Mouse (Mus musculus) heart, adult 2 months (tissue): ENCODE results near the gene Arl3. TPM values are rescaled to one million over a fixed set of nuclear protein-coding genes. Genes with fewer than 3 reads are reported as not detected.

Source experiments
- DNase-seq, 2 experiments: peaks; one replicate each; pipeline ENCODE4 v3.0.0; 2021
- H3K27ac ChIP-seq: fragments of 200-600 bp; 2 replicates; pipeline ENCODE4 v1.8.1; 2022
- H3K27me3 ChIP-seq: fragments of 200-500 bp; 2 replicates; pipeline ENCODE4 v1.6.1; 2012; ENCODE audit warnings: mild to moderate bottlenecking, low read length, inconsistent platforms, mixed read lengths; ENCODE audit not compliant: control insufficient read depth, insufficient read depth
- H3K36me3 ChIP-seq: fragments of 200-500 bp; 2 replicates; pipeline ENCODE4 v1.6.1; 2012; ENCODE audit warnings: low read length, inconsistent platforms; ENCODE audit not compliant: control insufficient read depth, insufficient read depth
- H3K4me1 ChIP-seq: fragments of 200-500 bp; 2 replicates; pipeline ENCODE4 v1.6.1; 2011; ENCODE audit warnings: low read length; ENCODE audit not compliant: control insufficient read depth, insufficient read depth
- H3K4me3 ChIP-seq: fragments of 200-600 bp; 2 replicates; pipeline ENCODE4 v1.8.1; 2022
- H3K79me2 ChIP-seq: fragments of 200-500 bp; replicated peaks from 2 replicates; pipeline ENCODE4 v1.6.1; 2012; ENCODE audit warnings: mild to moderate bottlenecking, inconsistent platforms, low read length, moderate library complexity, mixed read lengths; ENCODE audit not compliant: control insufficient read depth, insufficient read depth
- H3K9ac ChIP-seq: fragments of 200-500 bp; 2 replicates; pipeline ENCODE4 v1.6.1; 2012; ENCODE audit warnings: low read depth, mild to moderate bottlenecking, control low read depth, inconsistent platforms, low read length, mixed read lengths
- CTCF ChIP-seq: fragments of 200-600 bp; IDR thresholded peaks from 2 replicates; pipeline ENCODE4 v1.8.1; 2022; ENCODE audit warnings: antibody characterized with exemption, mild to moderate bottlenecking, moderate library complexity
- EP300 ChIP-seq: fragments of 200-500 bp; IDR thresholded peaks from 2 replicates; pipeline ENCODE4 v1.6.1; 2011; ENCODE audit warnings: low read depth, low read length, control low read depth; ENCODE audit not compliant: insufficient read depth
- POLR2A ChIP-seq: fragments of 200-500 bp; IDR thresholded peaks from 2 replicates; pipeline ENCODE4 v1.6.1; 2011; ENCODE audit warnings: mild to moderate bottlenecking, low read depth, low read length, control low read depth; ENCODE audit not compliant: insufficient read depth
- WGBS: fragments of 180-500 bp; shearing (Covaris S2); methylation state at CpG from one replicate; pipeline ENCODE4 v1.1.7; 2018; 5-methylcytosine and 5-hydroxymethylcytosine counted together
- intact Hi-C: fragments of 180-260 bp; cut with DNase I; formaldehyde crosslinking; loops from one replicate; pipeline ENCODE4 v1.15.1; 2025
- polyA plus RNA-seq: library from polyadenylated mRNA; depleted of rRNA; stranded (reverse); fragments of >200 nt; gene quantifications from 2 replicates; pipeline ENCODE4 v1.2.3, GENCODE M21; 2012
- total RNA-seq, 2 experiments: library from RNA; stranded (reverse); gene quantifications; 2 replicates each; pipeline ENCODE4 v1.2.3; 2021

Arl3 gene
- total and polyA plus RNA-seq, 3 experiments = 36.1 to 43.4 (median 38.3) TPM

GRCm38 (mm10) chr19:46489448-46489847 is 83.5 kb downstream of the Arl3 start:
- intact Hi-C loops = no loop called here
- WGBS = 100% methylated on average over 1 of the region's 1 CpGs
- Histone ChIP-seq H3K4me1 (peaks cover 13% of the 10 kb centered on the region), H3K36me3 (no peaks in the 10 kb centered on the region), H3K27ac (no peak overlapping the region), H3K4me3 (no peak overlapping the region), H3K9ac (no peak overlapping the region), H3K27me3 (no peaks in the 10 kb centered on the region), H3K79me2 (no peaks in the 10 kb centered on the region)
- no peak for DNase-seq
- TF ChIP-seq EP300 (no peak), POLR2A (no peak), CTCF (no peak)

GRCm38 (mm10) chr19:46486709-46487108 is 86.3 kb downstream of the Arl3 start:
- H3K4me3 ChIP-seq = no peak overlapping the region
- H3K36me3 ChIP-seq = peaks cover 2% of the 10 kb centered on the region; the same call in 1 of the 2 replicates
- TF ChIP-seq CTCF (no peak), EP300 (no peak), POLR2A (no peak)
- WGBS = 42% methylated on average over 2 of the region's 2 CpGs
- intact Hi-C loops = no loop called here
- no peaks in the 10 kb centered on the region for H3K79me2 ChIP-seq
- peaks cover 32% of the 10 kb centered on the region for H3K4me1 ChIP-seq
- H3K27ac ChIP-seq = no peak overlapping the region
- H3K27me3 ChIP-seq = no peaks in the 10 kb centered on the region
- H3K9ac ChIP-seq = no peak overlapping the region
- peak in 1 of 2 experiments; percentile 19 for DNase-seq

- peak in 1 of 2 experiments; percentile 27 for DNase-seq
- Histone ChIP-seq H3K27me3 (no peaks in the 10 kb centered on the region), H3K79me2 (no peaks in the 10 kb centered on the region), H3K27ac (peak overlapping the region; percentile 87; the same call in 1 of the 2 replicates), H3K4me1 (peaks cover 32% of the 10 kb centered on the region), H3K36me3 (peaks cover 2% of the 10 kb centered on the region; the same call in 1 of the 2 replicates), H3K9ac (no peak overlapping the region), H3K4me3 (no peak overlapping the region)
- TF ChIP-seq CTCF = no peak
- WGBS = 68% methylated on average over 9 of the region's 9 CpGs
- intact Hi-C loops = loop anchor here (2.0 kb wide), 1 partner anchor 13 kb away; no protein-coding TSS in a partner anchor
These were observed 87.2 kb downstream of the Arl3 start for GRCm38 (mm10) chr19:46485847-46486246.

- WGBS = 5% methylated on average over 5 of the region's 5 CpGs
- TF ChIP-seq CTCF (no peak), EP300 (peak; percentile 84), POLR2A (0 out of 2 replicates have a peak, but pooled peaks have one; percentile 39)
These were observed 88.5 kb downstream of the Arl3 start for GRCm38 (mm10) chr19:46484518-46484917.

GRCm38 (mm10) chr19:46483701-46484328 is 89.2 kb downstream of the Arl3 start:
- Histone ChIP-seq H3K79me2 (no peaks in the 10 kb centered on the region), H3K36me3 (peaks cover 2% of the 10 kb centered on the region; the same call in 1 of the 2 replicates), H3K9ac (peak overlapping the region; percentile 64), H3K4me1 (peaks cover 43% of the 10 kb centered on the region), H3K27ac (peak overlapping the region; percentile 87), H3K27me3 (no peaks in the 10 kb centered on the region), H3K4me3 (peak overlapping the region; percentile 23)
- DNase-seq = peak; percentile 62 to 69
- 33% methylated on average over 15 of the region's 15 CpGs for WGBS
- no peak for TF ChIP-seq EP300
- 0 out of 2 replicates have a peak, but pooled peaks have one; percentile 11 for TF ChIP-seq POLR2A
- intact Hi-C loops = loop anchor here (2.0 kb wide), 1 partner anchor 15 kb away; no protein-coding TSS in a partner anchor

More at GRCm38 (mm10) chr19:46484518-46484917, 88.5 kb downstream of the Arl3 start:
- peaks cover 2% of the 10 kb centered on the region; the same call in 1 of the 2 replicates for H3K36me3 ChIP-seq
- H3K79me2 ChIP-seq = no peaks in the 10 kb centered on the region
- H3K4me1 ChIP-seq = peaks cover 37% of the 10 kb centered on the region
- peak overlapping the region; percentile 87 for H3K27ac ChIP-seq
- DNase-seq = peak; percentile 84 to 89
- H3K27me3 ChIP-seq = no peaks in the 10 kb centered on the region
- no peak overlapping the region for H3K4me3 ChIP-seq
- peak overlapping the region; percentile 64 for H3K9ac ChIP-seq
- intact Hi-C loops = loop anchor here (2.0 kb wide), 1 partner anchor 14 kb away; no protein-coding TSS in a partner anchor

GRCm38 (mm10) chr19:46482896-46483516 is 90.0 kb downstream of the Arl3 start:
- peak in 1 of 2 experiments; percentile 24 for DNase-seq
- TF ChIP-seq CTCF (peak; percentile 55), EP300 (no peak), POLR2A (no peak)
- Histone ChIP-seq H3K36me3 (peaks cover 2% of the 10 kb centered on the region; the same call in 1 of the 2 replicates), H3K4me3 (no peak overlapping the region), H3K79me2 (no peaks in the 10 kb centered on the region), H3K27ac (peak overlapping the region; percentile 87), H3K27me3 (no peaks in the 10 kb centered on the region), H3K9ac (peak overlapping the region; percentile 45), H3K4me1 (peaks cover 50% of the 10 kb centered on the region)
- 16% methylated on average over 17 of the region's 17 CpGs for WGBS
- intact Hi-C loops = no loop called here
